Mouse (Mus musculus): ENCODE measurements around the gene Lrmda.

Gene Lrmda

GRCm38 (mm10) chr14:22019252-22019948 lies at the start of gene Lrmda:
Lrmda (plus strand) TSS chr14:22019712.
- peak; percentile 37 for DNase-seq

- peak; percentile 60 for DNase-seq
Measured at GRCm38 (mm10) chr14:21981462-21981861, 38.0 kb upstream of the Lrmda start.

- no peak for DNase-seq
Measured at GRCm38 (mm10) chr14:21982096-21982591, 37.4 kb upstream of the Lrmda start.

GRCm38 (mm10) chr14:21982592-21983310 lies 36.8 kb upstream of the Lrmda start:
- DNase-seq: no peak

- DNase-seq: no peak
Measured at GRCm38 (mm10) chr14:21983311-21983949, 36.1 kb upstream of the Lrmda start.

GRCm38 (mm10) chr14:21983950-21984730 lies 35.4 kb upstream of the Lrmda start:
- no peak for DNase-seq

GRCm38 (mm10) chr14:21984757-21985425 lies 34.6 kb upstream of the Lrmda start:
- DNase-seq: no peak

GRCm38 (mm10) chr14:21985426-21985931 lies 34.0 kb upstream of the Lrmda start:
- no peak for DNase-seq

- peak; percentile 77 for DNase-seq
Measured at GRCm38 (mm10) chr14:21985981-21986732, 33.4 kb upstream of the Lrmda start.

- peak; percentile 34 for DNase-seq
Measured at GRCm38 (mm10) chr14:21986733-21987659, 32.5 kb upstream of the Lrmda start.

- peak; percentile 52 for DNase-seq
Measured at GRCm38 (mm10) chr14:21987660-21988576, 31.6 kb upstream of the Lrmda start.

GRCm38 (mm10) chr14:21988577-21989290 lies 30.8 kb upstream of the Lrmda start:
- DNase-seq: no peak

- DNase-seq: no peak
Measured at GRCm38 (mm10) chr14:21989291-21989913, 30.1 kb upstream of the Lrmda start, which contains the start of gene Zfp503. Zfp503 (minus strand) TSS chr14:21989601.

GRCm38 (mm10) chr14:21990321-21991021 lies 29.0 kb upstream of the Lrmda start:
- DNase-seq: no peak

GRCm38 (mm10) chr14:21991251-21991780 lies 28.2 kb upstream of the Lrmda start:
- no peak for DNase-seq

- no peak for DNase-seq
Measured at GRCm38 (mm10) chr14:21991856-21992255, 27.7 kb upstream of the Lrmda start.
